Mouse (Mus musculus): ENCODE measurements around the gene Zfp600.
"Not testable (repeated sequence)": the region's sequence is repeated elsewhere in the genome, so short reads cannot be mapped to it uniquely, and the experiment has no call there.

- not testable (repeated sequence) for TF ChIP-seq CTCF, POLR2A (IDR thresholded peaks at IDR 0.05; ENCODE audit: extremely low read depth, insufficient read depth, low read length)
Observed at GRCm38 (mm10) chr4:146167202-146167832, 10.7 kb downstream of the Zfp600 start.
